Mouse (Mus musculus): ENCODE results near the gene Angptl4.
"Not testable (repeated sequence)": the region's sequence is repeated elsewhere in the genome, so short reads cannot be mapped to it uniquely, and the experiment has no call there.

Angptl4 gene

DNA sequence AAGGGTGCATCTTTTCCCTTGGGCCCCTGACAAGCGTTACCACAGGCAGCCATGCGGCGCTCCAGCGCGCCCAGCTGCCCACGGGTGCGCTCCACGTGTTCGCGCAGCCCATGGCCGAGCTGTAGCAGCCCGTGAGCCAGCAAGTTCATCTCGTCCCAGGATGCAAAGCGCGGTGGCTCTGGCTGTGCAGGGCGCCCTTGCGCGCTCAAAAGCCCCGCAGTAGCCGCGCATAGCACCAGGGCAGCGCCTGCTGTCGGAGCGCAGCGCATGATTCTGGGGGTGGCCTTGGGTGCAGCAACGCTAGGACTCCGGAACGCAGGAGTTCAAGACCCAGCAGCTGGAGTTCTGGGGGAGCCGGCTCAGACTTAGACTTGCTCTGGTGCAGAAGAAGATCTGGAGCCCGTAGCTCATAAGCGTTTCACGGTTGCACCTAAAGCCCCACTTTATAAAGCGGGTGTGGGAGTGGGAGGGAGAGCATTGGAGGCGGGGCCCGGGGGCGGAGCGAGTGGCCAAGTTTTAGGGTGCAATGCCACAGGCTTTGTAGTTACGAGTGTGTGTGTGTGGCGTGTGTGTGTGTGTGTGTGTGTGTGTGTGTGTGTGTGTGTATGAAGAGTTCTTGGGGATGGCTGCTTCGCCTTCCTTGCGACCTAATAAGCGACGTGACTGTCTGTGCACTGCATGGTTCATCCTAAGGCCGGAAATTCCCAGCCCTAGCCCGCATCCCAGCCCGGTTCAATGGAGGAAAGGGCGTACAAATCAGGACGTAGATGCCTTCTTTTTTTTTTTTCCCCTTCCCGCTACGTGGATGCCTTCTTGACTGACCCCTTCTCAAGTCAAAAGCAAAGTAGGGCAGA lies at the start of gene Angptl4:
Gene Angptl4, minus strand, starts transcription at position 707 of the 854 bp plus-strand sequence.
- peak; percentile 61 to 69 for DNase-seq (ENCODE audit: low spot score in 2 of 2)

GRCm38 (mm10) chr17:33829561-33829960 lies 47.9 kb upstream of the Angptl4 start:
- DNase-seq (ENCODE audit: low spot score in 2 of 2) = no peak

- DNase-seq (ENCODE audit: low spot score in 2 of 2) = no peak
Observed at GRCm38 (mm10) chr17:33828892-33829291, 47.3 kb upstream of the Angptl4 start.

- peak; percentile 61 to 64 for DNase-seq (ENCODE audit: low spot score in 2 of 2)
Observed at GRCm38 (mm10) chr17:33826850-33827249, 45.2 kb upstream of the Angptl4 start.

GRCm38 (mm10) chr17:33825462-33825861 lies 43.8 kb upstream of the Angptl4 start:
- no peak for DNase-seq (ENCODE audit: low spot score in 2 of 2)

DNA sequence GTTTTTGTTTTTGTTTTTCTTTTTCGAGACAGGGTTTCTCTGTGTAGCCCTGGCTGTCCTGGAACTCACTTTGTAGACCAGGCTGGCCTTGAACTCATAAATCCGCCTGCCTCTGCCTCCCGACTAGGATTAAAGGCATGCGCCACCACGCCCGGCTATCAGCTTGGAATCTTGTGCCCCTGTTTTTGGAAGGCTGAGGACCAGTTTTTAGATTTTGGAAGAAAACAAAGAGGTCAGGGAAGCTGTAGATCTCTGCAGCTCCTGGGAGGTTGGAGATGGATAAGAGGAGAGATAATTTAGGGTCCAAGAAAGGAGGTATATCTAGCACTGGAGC lies 43.3 kb upstream of the Angptl4 start:
- not testable (repeated sequence) for DNase-seq (ENCODE audit: low spot score in 2 of 2)

DNA sequence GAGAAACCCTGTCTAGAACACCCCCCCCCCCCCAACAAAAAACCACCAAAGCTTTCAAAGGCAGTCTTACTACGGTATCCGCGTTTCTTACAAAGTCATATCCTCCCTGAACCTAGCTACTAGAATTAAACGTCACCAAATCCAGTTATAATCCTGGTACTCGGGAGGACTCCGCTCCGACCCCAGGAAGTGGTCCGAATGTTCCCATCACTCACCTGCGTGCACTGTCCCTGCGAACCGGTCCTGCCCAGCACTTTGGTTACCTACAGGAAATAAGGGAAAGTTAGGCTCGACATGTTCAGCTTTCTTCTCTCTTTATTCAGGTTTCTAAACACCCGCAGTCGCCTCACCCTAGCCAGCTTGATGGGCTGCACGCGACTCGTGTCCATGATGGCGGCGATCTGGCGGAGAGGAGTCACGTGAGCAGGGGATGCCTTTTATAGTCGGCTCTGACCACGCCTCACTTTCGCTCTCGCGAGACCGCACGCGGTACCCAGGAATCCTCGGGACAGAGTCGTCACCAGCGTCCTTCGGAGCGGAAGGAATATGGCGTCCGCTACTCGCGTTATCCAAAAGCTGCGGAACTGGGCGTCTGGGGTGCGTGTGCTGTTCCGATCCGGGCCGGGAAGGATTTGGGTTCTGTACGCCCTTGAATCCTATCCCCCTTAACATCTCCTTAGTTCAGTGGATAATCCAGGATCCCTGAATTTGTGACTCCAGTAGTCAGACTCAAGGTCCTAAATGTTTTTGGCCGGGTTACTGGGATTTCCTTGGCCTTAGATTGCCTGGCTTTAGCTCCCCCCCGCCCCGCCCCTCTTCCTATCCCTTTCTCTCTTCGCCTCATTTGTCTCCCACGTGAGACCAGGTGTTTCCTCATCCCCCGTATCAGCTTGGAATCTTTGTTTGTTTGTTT lies 42.7 kb upstream of the Angptl4 start, which contains the start of the genes Rps28 and Ndufa7:
Gene Rps28, minus strand, starts transcription at position 479 of the 913 bp plus-strand sequence.
Gene Ndufa7, plus strand, starts transcription at position 489 of the 913 bp plus-strand sequence.
- peak; percentile 99 for DNase-seq (ENCODE audit: low spot score in 2 of 2)

- DNase-seq (ENCODE audit: low spot score in 2 of 2) = not testable (repeated sequence)
Observed at GRCm38 (mm10) chr17:33823171-33823570, 41.5 kb upstream of the Angptl4 start.

DNA sequence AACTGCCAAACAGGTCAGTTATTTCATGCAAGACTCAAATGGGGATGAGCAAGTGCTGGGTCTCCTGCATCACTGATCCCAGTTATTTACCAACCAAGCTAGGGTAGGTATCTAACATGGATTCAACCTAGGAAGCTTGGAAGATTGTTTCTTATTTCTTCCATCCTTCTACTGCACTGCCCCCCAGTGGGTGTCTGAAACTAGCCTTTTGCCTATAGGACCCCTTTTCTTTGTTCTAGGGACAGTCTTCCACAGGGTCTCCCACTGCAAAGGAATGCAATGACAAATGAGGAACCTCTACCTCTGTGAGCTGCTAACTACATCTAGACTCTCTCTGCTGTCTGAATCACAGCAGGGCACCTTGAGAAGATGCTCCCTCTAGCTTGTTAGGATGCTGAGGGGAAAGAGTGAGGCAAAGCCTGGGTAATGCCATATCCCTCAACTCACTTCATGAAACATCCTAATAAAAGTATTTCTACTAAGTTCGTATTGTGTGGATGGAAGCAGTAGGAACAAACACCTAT lies 40.9 kb upstream of the Angptl4 start:
- no peak for DNase-seq (ENCODE audit: low spot score in 2 of 2)

DNA sequence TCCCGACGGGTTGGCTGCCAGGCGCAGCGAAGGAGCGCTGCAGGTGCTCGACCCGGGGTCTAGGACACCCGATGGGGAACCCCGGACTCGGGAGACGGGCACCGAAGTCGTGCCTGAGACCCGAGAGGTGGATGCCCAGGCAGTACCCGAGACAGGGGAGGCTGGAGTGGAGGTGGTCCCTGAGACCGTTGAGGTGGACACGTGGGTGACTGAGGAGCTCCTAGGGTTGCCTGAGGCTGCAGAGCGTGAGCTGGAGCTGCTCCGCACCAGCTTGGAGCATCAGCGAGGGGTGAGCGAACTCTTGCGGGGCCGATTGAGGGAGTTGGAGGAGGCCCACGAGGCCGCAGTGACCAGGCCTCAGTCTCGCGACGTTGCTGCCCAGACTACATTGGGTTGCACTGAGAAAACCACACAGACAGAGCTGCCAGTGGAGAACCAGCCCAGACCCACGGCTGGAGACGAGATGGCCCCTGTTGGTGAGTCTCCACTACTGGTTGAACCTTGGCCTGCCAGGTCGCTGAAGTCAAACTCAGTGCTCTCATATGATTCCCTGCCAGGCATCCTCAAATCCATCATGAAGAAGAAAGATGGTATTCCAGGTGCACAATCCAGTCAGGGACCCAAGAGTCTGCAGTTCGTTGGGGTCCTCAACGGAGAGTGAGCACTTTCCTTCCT lies 36.5 kb upstream of the Angptl4 start:
- no peak for DNase-seq (ENCODE audit: low spot score in 2 of 2)

GRCm38 (mm10) chr17:33817184-33817968 lies 35.7 kb upstream of the Angptl4 start:
- DNase-seq (ENCODE audit: low spot score in 2 of 2) = peak; percentile 61 to 70

DNA sequence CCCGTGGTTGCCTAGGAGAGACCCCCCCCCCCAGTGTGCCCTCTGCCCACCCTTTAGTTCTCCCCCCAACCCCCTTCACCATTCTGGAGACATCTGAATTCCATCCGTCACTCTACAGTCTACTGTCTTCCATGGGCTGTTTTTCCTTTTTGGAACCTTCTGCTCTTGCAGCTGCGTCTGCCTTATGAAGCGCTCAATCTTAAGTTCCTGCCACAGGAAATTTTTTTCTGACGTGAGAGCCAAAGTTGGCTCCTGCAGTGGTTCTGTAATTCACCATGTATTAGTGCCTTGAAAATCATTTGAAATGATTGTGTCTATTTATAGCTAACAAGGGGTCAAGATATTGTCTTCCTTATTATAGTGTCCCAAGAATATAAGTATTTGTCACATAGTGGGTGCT lies 35.0 kb upstream of the Angptl4 start:
- DNase-seq (ENCODE audit: low spot score in 2 of 2) = no peak

GRCm38 (mm10) chr17:33815399-33815798 lies 33.8 kb upstream of the Angptl4 start:
- no peak for DNase-seq (ENCODE audit: low spot score in 2 of 2)

- no peak for DNase-seq (ENCODE audit: low spot score in 2 of 2)
Observed at GRCm38 (mm10) chr17:33812990-33813389, 31.4 kb upstream of the Angptl4 start.

- DNase-seq (ENCODE audit: low spot score in 2 of 2) = no peak
Observed at GRCm38 (mm10) chr17:33812475-33812874, 30.8 kb upstream of the Angptl4 start.

GRCm38 (mm10) chr17:33811142-33811516 lies 29.5 kb upstream of the Angptl4 start:
- no peak for DNase-seq (ENCODE audit: low spot score in 2 of 2)

DNA sequence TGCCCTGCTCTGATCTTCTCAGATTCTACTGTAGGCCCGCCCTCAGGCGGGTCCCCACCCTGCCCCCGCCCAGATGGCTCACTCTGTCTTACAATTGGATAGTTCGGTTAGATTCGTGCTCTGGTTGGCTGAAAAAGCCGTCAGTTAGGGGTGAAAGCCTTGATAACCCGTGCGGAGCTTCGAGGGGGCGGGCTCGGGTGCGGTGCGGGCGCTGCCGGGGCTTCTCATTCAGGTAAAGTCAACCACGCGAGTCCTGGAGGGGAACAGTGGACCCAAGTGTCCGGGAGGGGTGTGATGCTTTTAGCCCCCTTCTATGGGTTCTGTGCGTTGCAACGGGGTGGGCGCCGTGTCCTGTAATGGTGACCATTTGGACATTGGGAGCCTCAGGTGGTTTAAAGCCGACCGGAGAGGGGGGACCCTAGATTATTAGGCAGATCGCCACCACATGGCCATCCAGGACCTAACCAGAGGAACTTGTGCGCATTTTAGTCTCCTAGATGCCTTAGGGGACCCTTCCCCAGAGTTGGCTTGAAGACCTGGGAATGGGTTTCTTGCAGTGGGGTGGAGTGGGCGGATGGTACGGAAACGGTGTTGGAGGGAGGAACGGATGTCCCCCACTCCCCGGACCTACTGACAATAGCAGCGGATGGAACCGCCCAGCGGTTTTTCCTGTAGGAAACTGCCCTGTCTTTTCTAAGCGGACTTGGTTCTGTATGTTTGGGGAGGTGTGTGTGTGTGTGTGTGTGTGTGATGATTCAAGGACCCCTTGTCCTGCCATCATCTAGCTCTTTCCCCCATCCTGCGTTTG lies 28.9 kb upstream of the Angptl4 start, which contains the start of gene Kank3:
Gene Kank3, plus strand, starts transcription at position 186 of the 808 bp plus-strand sequence.
- DNase-seq (ENCODE audit: low spot score in 2 of 2) = peak; percentile 83 to 87

DNA sequence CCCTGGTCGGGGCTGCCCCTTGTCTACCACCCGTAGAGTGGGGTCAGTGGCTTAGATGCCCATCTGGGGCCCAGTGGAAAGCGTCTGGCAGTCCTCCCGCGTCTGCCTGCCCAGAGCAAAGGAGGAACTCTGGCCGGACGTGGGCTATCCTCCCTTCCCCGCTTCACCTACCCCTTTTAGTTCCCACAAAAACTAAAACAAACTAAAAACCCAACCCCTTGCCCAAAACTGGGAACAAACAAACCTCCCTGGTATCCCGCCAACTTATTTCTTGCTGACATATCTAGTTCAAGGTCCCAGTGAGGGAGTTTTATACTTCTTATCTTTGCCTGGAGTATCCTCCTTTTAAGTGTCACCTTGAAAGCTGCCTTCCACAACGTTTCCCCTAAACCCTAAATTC lies 26.6 kb upstream of the Angptl4 start:
- DNase-seq (ENCODE audit: low spot score in 2 of 2) = no peak

DNA sequence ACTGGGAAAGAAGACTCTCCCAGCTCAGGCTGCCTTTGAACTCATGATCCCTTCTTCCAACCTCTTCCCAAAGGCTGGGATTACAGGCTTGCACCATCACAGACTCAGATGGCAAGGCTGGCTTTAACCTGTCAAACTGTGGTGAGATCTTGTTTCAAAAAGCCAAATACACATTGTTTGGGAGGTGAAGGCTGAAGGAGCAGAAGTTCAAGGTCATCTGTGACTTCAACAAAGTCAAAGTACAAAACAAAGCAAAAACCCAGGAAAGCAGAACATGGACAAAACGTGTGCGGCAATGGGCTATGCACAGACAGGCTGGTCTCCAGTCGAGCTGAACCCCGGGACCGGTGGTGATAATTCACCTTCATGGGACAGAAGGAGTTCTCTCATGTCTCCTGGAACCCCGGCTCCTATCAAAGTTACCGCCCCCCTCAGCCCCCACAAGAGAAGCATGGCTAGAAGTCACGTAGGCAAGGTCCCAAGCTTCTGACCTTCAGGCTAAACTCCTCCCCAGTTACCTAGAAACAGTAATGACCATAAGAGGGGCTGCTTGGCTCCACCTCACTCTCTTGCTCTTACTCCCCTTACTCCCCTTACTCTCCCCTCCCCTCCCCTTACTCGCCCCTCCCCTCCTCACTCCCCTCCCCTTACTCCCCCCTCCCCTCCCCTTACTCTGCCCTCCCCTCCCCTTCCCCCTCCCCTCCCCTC lies 25.7 kb upstream of the Angptl4 start:
- no peak for DNase-seq (ENCODE audit: low spot score in 2 of 2)
